ENCODE assay signal across 8 mouse cellular contexts in the genomic region with DNA sequence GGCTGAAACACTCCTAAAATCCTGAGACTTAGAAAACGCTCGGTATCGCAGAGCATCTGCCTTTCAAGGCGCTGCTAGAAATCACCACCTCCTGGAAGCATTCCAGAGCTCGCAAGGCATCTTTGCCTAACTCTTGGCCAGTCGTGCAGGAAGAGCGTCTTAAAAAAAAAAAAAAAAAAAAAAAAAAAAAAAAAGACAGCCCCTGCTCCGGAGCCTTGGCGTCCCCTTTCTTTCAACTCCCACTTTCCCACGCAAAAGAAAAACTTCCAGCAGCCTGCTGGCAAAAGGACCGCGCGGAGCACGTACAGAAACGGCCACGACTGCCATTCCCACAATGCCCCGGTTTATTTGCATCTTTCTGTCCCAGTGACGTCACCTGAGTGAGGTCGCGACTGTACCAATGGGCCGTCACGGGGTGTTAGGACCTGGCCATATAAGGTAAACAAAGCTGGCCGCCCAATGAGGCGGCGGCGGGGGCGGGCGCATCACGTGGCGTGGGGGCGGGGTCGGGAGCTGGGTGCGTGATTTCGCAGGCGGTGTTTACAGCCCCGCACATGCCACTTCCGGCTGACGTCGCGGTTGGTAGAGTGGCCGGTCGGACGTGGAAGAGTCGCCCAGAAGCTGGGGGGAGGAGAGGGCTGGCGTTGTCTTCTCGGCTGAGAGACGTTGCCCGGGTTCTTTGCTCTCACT. TPM values are rescaled to one million over a fixed set of nuclear protein-coding genes. Genes with fewer than 3 reads are reported as not detected.
DNase-seq lines count a peak whose midpoint lies in the region; ATAC-seq lines count a peak whose summit lies in the region.

A gene (minus strand): TSS at position 180 of the 690 bp plus-strand sequence.

- peak; percentile 91 for ATAC-seq in hindbrain, embryonic 11.5 days (ENCODE audit: low FRiP score)

- H3K4me2 ChIP-seq in hindbrain, embryonic 11.5 days (replicated peaks; ENCODE audit: low read depth, low read length), result peak within 1 kb of the TSS; percentile 89

- H3K27me3 ChIP-seq in hindbrain, embryonic 11.5 days (ENCODE audit: control insufficient read depth, insufficient read depth, low read length), result no peaks in the 10 kb centered on the region

- under 1% methylated on average over 47 of the region's 48 CpGs for WGBS in hindbrain, embryonic 11.5 days

- peaks cover 8% of the 10 kb centered on the region; the same call in 1 of the 2 replicates for H3K4me1 ChIP-seq in hindbrain, embryonic 11.5 days (replicated peaks; ENCODE audit: control insufficient read depth, insufficient read depth, low read length)

- peak; percentile 98 for DNase-seq in Muller cell, postnatal 12 days (ENCODE audit: inconsistent ontology term)
- DNase-seq in cerebellum, adult 9-11 months, result peak; percentile 99
- peak; percentile 99 for DNase-seq in frontal cortex, adult 2 months (ENCODE audit: extremely low spot score in 1 of 2, low spot score in 1 of 2)
- DNase-seq in hindbrain, embryonic 11.5 days (ENCODE audit: low spot score), result peak; percentile 98
- DNase-seq in layer of hippocampus, postnatal 10 days (ENCODE audit: low spot score in 2 of 2), result peak; percentile 95 to 97
- DNase-seq in lung, postnatal 10 days, result peak; percentile 99
- DNase-seq in ovary, postnatal 36 days (ENCODE audit: low spot score), result peak; percentile 95
- peak; percentile 95 for DNase-seq in thymus, postnatal 25 days

- peak within 1 kb of the TSS; percentile 78 for H3K4me3 ChIP-seq in hindbrain, embryonic 11.5 days (ENCODE audit: low read depth, low read length)

- peak within 1 kb of the TSS; percentile 97 for H3K27ac ChIP-seq in hindbrain, embryonic 11.5 days (ENCODE audit: low read depth, low read length)

- no peaks in the 10 kb centered on the region for H3K9me3 ChIP-seq in hindbrain, embryonic 11.5 days (ENCODE audit: control insufficient read depth, low read length)

- H3K36me3 ChIP-seq in hindbrain, embryonic 11.5 days (ENCODE audit: control insufficient read depth, insufficient read depth, low read length), result no peaks in the 10 kb centered on the region

- peak within 1 kb of the TSS; percentile 91 for H3K9ac ChIP-seq in hindbrain, embryonic 11.5 days (ENCODE audit: low read depth, low read length)

RNA-seq across cellular contexts. Expression of the gene that starts here (rescaled TPM):
- polyA plus RNA-seq in frontal cortex, adult 2 months (2012; rRNA removed), result 51.3 and 66.1 TPM in 2 replicates
- polyA plus RNA-seq in hindbrain, embryonic 11.5 days (2014; fragmentation: Nextera tagmentation; extraction: Ambion mirVana), result 26.1 and 28.9 TPM in 2 replicates
- 10 to 100 TPM; 68.9 to 74.7 TPM for total RNA-seq in layer of hippocampus, postnatal 10 days (2021)

Comparison
In these comparisons a context has a peak if more than half of its experiments do, and no peak if none do; other contexts are left out.
1. Peak in every context shown above with its lines: DNase-seq, ATAC-seq, H3K4me3 ChIP-seq and H3K27ac ChIP-seq.